Mouse (Mus musculus) brain, embryonic 18.5 days (tissue): Measurements from ENCODE around the gene Icam1.

Experiments
- DNase-seq: peaks from one replicate; pipeline ENCODE4 v3.0.0-alpha.2; 2012; ENCODE audit warnings: low read depth, low spot score

Gene Icam1

DNA sequence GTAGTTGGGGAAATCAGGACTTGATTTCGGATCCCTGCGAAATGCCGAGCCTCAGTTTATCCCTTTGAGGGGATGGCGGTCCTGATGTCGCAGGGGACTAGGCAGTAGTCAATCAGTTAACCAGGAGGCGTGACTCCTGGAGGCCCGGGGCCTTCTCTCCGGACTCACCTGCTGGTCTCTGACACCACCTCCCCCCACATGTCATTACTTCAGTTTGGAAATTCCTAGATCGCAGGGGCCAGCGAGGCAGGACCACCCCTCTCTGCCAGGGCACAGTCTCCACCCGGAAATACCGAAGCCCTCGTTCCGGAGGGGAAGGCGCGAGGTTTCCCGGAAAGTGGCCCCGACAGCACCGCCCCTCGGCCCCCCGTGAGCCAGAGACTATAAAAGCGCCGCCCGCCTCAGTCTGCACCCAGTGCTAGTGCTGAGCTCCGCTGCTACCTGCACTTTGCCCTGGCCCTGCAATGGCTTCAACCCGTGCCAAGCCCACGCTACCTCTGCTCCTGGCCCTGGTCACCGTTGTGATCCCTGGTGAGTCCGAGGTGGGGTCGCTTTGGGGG, at the start of gene Icam1:
Icam1 (plus strand) TSS at position 415 of the 560 bp plus-strand sequence.
- no peak for DNase-seq

GRCm38 (mm10) chr9:20966008-20966407, 49.8 kb upstream of the Icam1 start:
- no peak for DNase-seq

- no peak for DNase-seq
Measured at GRCm38 (mm10) chr9:20966747-20967146, 49.0 kb upstream of the Icam1 start.

DNA sequence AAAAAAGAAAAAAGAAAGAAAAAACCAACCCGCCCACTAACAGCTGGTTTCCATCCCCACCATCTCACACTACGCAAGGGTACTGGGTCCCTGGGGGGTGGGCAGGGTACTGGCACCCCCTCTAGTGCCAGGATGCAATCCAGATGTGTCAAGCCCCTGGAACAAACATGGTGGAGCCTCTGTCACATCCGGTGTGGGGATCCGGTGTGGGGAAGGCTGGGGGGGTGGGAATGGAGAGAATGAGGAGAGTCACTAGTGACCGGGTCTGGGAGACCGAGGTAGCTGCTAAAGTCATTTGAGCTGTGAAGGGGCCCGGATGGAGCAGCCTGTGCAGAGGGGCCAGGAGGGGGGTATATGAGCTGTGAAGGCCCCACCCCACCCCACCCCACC, 44.0 kb upstream of the Icam1 start:
- no peak for DNase-seq

GRCm38 (mm10) chr9:20972141-20972992, 43.4 kb upstream of the Icam1 start:
- no peak for DNase-seq

DNA sequence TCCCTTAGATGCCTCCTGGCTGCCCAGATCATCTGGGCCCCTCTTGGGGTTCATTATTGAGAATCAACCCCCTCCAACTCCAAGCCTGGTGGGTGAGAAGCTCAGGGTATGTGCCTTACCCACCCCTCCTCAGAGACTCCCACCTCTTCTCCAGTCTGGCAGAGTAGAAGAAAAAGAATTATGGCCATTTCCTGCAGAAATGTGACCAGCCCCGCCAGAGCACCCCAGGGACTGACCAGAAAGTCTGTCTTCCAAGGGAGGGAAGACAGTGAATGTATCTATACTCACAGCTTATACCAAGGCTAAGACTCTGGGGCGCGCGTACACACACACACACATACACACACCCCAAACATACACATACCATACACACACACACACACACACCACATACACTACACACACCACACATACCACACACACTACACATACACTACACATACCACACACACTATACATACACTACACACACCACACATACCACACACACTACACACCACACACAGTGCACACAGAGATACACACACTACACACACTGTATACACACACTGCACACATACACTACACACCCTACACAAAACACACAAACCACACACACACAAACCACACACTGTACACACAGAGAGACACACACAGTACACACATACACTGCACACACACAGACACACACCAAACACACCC, 42.6 kb upstream of the Icam1 start:
- no peak for DNase-seq

DNA sequence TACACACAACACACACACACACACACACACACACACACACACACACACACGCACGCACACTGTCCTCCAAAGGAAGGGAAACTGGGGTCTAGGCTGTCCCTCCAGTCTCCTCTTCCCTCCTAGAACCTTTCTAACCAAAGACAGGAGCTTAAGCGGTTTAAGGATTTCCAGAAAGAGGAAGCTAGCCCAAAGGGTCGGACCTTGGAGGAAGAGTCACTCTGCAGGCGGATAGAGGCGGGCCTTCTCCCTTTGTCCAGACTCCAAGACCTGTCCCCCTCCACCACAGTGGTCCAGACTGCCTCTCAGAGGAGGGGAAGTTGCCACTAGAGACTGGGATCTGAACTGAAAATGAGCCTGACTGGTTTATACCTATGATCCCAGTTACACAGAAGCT, 42.1 kb upstream of the Icam1 start:
- DNase-seq, result no peak

DNA sequence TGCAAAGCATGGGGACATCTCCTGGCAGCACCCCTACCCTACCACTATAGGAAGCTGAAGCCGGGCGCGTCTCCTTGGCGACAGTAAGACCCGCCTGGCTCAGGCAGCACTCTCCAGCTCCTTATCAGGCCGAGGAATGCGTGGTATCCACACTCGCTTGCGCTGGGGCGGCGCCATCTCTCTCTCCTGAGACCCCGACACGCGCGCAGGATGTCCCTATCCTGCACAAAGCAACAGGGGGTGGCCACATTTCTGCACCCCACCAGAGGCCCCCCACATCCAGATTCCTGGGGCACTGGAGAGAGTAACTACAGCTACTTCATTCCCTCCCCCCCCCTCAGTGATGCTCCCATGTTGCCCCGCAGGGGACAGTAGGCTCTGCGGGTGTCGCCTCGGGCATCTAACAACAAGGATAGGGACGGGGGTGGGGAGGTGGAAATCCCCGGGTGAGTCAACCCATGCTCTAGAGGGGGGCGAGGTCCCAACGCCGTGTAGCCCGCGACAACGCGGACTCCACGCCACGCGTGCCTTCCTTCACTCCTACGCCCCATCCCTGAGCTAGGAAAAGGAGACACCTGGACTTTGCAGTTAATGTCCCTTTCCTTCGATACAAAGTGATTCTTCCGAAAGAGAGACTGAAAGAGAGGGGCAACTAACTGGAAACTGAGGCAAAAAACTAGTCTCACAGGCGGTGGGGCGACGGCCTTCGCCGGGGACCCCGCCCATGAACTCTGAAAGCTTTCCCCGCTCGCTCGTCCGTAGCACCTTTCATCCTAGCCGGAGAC, 40.2 kb upstream of the Icam1 start:
- DNase-seq, result no peak

GRCm38 (mm10) chr9:20976216-20976960, 39.4 kb upstream of the Icam1 start, which contains the start of gene S1pr2:
Gene S1pr2 (minus strand): TSS chr9:20976781.
- DNase-seq, result no peak

DNA sequence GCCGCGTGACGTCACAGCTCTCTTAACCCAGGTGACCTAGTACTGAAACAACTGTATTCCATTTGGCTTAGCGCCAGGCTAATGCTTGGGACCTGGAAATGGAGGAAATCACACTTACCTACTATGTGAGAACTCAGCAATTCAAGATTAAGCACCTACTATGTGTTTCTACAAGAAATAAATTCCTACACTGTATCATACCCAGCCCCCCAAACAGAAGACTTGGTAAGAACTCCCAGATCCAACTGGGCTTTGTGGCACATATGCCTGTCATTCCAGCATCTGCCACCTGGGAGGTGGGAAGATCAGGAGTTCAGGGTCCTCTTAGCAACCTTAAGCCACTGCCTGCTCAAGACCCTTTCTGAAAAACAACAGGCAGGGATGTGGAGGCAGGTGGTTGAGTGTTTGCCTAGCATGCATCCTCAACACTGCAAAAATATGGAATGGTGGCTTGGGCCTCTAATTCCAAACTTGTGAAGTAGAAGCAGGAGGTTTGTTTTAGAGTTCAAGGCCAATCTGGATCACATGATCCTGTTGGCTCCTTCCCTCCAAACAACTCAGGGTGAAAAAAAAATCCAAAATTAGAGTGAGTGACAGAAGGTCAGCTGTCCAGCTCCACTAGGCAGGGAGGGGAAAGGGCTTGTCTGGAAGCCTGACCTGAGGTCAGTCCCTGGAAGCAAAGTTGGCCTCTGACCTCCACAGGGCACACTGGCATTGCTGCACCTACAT, 38.7 kb upstream of the Icam1 start:
- no peak for DNase-seq

DNA sequence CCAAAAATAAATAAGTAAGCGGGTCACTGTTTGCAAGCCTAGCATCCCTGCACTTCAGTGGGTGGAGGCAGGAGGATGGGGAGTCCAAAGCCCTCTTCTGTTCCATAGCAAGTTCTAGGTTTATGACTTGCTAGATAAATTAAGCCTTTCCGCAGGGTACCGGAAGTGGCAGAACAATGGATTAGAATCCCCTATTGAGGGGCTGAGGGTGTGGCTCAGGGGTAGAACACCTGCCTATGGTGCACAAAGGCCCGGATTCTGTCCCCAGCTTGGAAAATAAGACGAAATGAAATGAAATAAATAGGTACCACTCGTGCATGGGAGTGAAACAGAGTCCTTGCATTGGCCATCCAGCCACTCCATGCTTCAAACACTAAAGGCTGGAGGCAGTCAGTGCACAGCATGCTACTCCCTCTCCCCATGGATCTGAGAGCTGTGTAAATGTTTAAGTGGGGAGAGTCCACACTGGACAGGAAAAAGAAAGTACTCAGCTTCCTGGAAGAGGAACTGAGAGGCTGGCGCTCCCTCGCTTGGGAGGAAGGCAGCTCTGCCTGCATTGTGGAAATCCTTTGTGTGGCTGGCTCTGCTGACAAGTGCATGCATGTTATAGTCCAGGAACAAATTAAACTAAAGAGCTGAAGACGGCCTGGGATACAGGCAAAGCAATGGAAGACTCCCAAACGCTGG, 37.2 kb upstream of the Icam1 start:
- DNase-seq, result no peak

- DNase-seq, result no peak
Measured at GRCm38 (mm10) chr9:20979181-20979580, 36.6 kb upstream of the Icam1 start.

GRCm38 (mm10) chr9:20979769-20980168, 36.0 kb upstream of the Icam1 start:
- no peak for DNase-seq

GRCm38 (mm10) chr9:20982171-20982570, 33.6 kb upstream of the Icam1 start:
- DNase-seq, result no peak

GRCm38 (mm10) chr9:20983169-20983568, 32.6 kb upstream of the Icam1 start:
- no peak for DNase-seq

GRCm38 (mm10) chr9:20986952-20987686, 28.7 kb upstream of the Icam1 start:
- DNase-seq, result no peak

DNA sequence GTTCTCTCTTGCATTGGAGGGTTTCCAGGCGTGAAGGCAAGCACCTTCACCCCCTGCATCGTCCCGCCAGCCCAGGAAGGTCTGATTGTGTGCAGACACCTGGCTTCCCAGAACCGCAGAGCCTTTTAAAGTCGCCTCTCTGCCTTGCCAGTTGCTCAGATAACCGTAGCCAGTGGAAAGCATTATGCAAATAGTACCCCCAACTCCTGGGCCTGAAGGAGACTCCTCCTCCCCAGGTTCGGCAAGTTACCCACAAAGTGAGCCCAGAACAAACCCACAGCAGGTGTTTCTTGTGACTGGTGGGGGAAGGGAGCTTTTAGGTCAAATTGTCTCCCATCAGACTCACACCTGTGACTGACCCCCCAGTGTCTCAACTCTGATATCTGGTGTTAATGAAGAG, 27.8 kb upstream of the Icam1 start:
- DNase-seq, result no peak

DNA sequence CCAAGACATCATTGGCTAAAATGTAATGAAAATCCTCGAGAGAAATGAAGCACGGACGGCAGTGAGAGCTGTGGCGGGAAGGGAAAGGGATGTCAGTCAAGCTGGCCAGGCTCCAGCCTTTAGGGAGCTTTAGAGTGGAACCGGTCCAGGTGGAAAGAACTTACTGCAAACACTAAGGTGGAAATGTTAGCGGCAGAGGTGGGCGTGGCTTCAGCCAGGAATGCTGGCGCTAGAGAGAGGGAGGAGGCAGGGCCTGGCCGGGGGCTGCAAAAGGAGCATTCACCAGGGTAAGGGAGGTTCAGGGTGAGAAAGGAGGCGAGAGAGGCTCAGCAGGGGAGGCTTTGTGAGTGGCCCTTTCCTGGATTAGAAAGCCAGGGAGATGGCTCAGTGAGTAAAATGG, 24.9 kb upstream of the Icam1 start:
- DNase-seq, result no peak

- DNase-seq, result no peak
Measured at GRCm38 (mm10) chr9:20991587-20991986, 24.2 kb upstream of the Icam1 start.
